Mouse (Mus musculus) kidney, postnatal 25 days (tissue): ENCODE data around the gene Atxn2l.

Experiments
- DNase-seq, 2 experiments: peaks; one replicate each; pipeline ENCODE4 v3.0.0; 2021; ENCODE audit warnings: mixed read lengths in 2 of 2

The Atxn2l gene

GRCm38 (mm10) chr7:126460623-126461399 is 42.4 kb downstream of the Atxn2l start:
- DNase-seq: no peak

- DNase-seq: no peak
These were observed 44.2 kb downstream of the Atxn2l start for GRCm38 (mm10) chr7:126458844-126459618.

GRCm38 (mm10) chr7:126458225-126458624 is 45.0 kb downstream of the Atxn2l start:
- DNase-seq: no peak

GRCm38 (mm10) chr7:126456382-126457266 is 46.6 kb downstream of the Atxn2l start:
- no peak for DNase-seq

GRCm38 (mm10) chr7:126455242-126455641 is 48.0 kb downstream of the Atxn2l start:
- no peak for DNase-seq

- no peak for DNase-seq
These were observed 49.4 kb downstream of the Atxn2l start for GRCm38 (mm10) chr7:126453861-126454260.

GRCm38 (mm10) chr7:126452244-126452643 is 51.0 kb downstream of the Atxn2l start:
- DNase-seq: no peak

GRCm38 (mm10) chr7:126450641-126451040 is 52.6 kb downstream of the Atxn2l start:
- no peak for DNase-seq

- DNase-seq: no peak
These were observed 53.2 kb downstream of the Atxn2l start for GRCm38 (mm10) chr7:126449991-126450390.

- DNase-seq: no peak
These were observed 54.8 kb downstream of the Atxn2l start for GRCm38 (mm10) chr7:126448481-126448880.

GRCm38 (mm10) chr7:126446217-126446616 is 57.0 kb downstream of the Atxn2l start:
- no peak for DNase-seq

- no peak for DNase-seq
These were observed 58.0 kb downstream of the Atxn2l start for GRCm38 (mm10) chr7:126445104-126445815.

GRCm38 (mm10) chr7:126444536-126444935 is 58.7 kb downstream of the Atxn2l start:
- DNase-seq: no peak

- no peak for DNase-seq
These were observed 59.2 kb downstream of the Atxn2l start for GRCm38 (mm10) chr7:126443997-126444396.
